Mouse (Mus musculus) adrenal gland, postnatal 14 days (tissue): ENCODE measurements around the gene Stkld1. TPM values are rescaled to one million over a fixed set of nuclear protein-coding genes. Genes with fewer than 3 reads are reported as not detected.

Experiments used
- DNase-seq: peaks from one replicate; pipeline ENCODE4 v3.0.0; 2021; ENCODE audit warnings: mixed read lengths
- total RNA-seq: library from RNA; stranded (reverse); gene quantifications from 2 replicates; pipeline ENCODE4 v1.2.3, GENCODE M21; 2021

The Stkld1 gene
- total RNA-seq, 1 experiment from 2014 or later, result not detected

DNA sequence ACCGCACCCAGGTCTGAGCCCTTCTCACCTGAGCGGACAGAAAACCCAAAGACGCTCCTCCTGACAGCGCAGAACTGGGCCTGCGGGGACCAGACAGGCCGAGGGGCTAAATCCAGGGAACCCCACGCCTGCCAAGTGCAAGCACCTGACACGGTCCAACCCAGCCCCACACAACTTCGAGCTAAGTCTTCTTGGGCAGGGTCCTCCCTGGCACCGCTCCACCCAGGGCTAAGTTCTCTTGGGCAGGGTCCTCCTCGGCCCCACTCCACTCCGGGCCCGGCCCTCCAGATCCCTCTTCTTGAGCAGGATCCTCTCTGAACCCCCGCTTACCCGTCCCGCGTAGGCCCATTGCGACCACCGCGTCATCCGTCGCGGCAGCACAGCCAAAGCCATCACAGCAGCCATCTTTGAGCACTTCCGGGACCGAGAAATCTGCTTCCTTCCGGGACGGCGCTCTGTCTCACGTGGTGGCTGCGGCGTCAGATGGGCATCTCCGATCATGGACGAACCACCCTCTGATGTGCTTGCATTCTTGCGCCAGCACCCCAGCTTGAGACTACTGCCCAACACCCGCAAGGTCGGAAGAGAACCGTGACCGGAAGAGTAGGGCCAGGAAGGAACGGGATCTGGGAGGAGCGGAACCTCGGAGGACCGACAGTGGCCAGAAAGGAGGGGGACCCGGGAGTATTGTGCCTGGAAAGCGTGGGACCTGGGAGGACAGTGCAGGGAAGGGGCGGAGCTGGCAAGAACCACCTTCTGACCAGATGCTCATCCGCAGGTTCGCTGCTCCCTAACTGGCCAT is 17.7 kb upstream of the Stkld1 start, which contains the start of the genes Surf2 and Surf1:
Surf2 (plus strand) TSS at position 441 of the 802 bp plus-strand sequence.
Surf1 (minus strand) TSS at position 604 of the 802 bp plus-strand sequence.
- DNase-seq, result peak; percentile 91

DNA sequence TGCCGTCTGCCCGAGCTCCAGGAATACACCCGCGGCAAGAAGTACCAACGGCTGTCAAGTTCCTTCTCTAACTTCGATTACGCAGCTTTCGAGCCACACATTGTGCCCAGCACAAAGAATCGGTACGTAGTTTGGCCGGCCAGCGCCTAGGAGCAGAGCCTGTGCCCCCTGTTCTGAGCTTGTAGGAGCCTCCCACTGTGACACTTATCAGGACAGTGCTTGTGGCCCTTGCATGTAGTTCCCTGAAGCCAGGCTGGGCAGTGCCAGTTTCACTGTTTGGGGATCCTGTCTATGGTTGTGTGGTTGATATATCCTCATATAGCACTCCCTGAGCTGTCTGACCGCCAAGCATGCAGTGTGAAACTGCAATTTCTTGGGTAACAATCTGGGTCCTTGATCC is 17.1 kb upstream of the Stkld1 start:
- DNase-seq, result no peak

DNA sequence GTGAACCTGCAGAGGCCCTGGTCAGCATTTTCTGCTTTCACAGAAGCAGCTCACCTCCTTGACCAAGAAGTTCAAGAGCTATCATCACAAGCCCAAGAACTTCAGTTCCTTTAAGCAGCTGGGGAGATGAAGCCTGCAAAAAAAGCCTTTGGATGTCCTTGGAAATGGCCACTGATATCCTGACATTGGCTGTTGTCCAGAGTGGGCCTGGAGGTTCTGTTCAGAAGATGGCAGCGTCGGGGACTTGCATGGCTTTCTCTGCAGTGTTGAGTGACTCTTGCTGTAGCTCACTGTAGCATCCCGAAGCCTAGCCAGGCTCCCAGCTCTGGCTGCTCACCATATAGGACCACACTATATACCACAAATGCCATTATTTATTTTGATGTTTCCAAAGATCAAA is 14.2 kb upstream of the Stkld1 start:
- peak; percentile 61 for DNase-seq

DNA sequence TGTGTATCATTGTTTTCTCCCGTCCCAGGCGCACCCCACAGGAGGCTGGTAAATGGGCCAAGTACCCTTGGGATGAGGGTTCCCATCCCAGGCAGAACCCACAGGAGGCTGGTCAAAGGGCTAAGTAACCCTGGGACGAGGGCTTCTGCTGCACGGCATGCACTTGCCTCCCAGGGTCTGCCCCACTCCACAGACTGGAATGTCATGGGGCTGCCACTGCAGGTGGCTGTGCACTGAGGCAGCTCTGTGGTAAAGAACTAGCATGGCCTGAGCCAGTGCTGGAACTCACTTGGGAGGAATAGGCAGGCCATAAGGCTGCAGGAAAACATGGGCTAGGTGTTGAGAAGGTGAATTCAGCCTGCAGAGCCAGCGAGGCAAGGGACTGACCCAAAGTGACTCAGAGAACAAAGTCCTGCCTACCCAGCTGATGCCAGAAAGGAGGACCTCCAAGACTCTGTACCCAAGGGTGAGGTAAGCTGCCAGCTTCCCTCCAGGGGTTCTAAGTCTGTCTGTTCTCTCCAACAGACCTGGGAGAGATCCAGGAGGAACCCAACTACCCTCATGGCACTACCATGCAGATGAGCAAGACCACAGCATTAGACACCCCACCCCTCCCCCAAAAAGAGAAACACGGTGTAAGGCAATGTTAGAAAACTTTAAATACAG is 13.5 kb upstream of the Stkld1 start:
- no peak for DNase-seq

DNA sequence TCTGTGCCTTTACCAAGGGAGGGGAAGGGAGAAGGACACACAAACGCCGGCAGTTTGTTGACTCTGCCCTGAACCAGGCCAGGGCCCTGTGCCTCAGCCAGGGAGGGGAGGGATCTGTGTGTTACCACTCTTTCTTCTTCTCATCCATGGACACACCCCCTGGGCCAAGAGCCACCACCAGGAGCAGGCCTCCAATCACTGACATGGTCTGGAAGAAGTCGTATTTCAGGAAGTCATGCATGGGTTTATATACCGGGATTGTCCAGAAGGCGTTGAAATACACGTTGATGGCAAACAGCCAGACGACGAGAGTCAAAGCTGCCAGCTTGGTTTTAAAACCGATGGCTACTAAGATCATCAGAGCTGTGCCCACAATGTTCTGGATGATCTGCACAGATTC is 12.1 kb upstream of the Stkld1 start:
- peak; percentile 83 for DNase-seq

DNA sequence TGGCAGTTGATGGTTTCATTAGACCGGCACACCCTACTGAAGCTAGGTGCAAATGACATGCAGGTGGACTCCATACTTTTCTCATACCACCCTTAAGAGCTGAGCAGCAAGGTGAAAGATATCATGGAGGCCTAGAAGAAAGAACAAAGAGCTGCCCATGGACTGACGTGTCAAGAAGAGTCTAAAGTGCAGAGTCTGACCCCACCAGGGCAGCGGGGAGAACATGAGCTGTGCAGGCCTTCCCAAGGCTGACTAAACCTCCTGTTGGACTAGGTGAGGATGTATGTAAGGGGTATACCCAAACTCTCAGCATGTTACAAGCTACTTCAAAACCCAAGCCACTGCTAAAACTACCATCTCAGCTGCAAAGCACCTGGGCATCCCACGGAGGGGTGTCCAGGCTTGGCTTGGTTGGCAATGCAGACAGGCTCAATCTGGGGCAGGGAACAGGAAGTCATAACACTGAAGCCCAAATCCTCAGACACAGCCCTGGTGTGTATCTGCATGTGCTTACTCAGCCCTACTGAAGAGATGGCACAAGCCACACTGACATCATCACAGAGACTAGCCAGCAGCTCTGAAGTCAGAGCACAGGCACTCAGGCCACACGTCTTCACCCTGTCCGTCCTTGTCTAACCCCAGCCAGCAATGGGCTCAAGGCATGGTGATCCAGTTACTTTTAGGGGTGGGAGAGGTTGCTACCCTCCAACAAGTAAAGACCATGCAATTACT is 5.9 kb upstream of the Stkld1 start:
- DNase-seq, result no peak

DNA sequence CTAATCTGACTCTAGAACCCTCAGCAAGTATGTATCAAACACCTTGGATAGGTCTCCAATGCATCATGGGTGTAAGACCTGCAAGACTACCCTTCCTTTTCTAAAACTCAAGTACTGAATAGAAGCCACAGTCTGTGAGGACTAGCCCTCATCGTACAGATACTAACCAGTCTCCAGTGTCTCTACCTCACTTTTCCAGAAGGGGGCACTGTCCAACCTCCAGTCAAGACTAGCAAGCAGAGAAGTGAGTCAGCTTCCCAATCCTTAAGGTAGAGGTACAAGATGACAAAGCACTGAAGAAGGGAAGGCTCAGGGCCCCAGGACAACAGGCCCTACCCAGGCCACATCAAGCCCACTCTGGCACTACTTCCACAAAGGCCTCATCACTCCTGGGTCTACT is 3.5 kb upstream of the Stkld1 start:
- DNase-seq, result peak; percentile 85

DNA sequence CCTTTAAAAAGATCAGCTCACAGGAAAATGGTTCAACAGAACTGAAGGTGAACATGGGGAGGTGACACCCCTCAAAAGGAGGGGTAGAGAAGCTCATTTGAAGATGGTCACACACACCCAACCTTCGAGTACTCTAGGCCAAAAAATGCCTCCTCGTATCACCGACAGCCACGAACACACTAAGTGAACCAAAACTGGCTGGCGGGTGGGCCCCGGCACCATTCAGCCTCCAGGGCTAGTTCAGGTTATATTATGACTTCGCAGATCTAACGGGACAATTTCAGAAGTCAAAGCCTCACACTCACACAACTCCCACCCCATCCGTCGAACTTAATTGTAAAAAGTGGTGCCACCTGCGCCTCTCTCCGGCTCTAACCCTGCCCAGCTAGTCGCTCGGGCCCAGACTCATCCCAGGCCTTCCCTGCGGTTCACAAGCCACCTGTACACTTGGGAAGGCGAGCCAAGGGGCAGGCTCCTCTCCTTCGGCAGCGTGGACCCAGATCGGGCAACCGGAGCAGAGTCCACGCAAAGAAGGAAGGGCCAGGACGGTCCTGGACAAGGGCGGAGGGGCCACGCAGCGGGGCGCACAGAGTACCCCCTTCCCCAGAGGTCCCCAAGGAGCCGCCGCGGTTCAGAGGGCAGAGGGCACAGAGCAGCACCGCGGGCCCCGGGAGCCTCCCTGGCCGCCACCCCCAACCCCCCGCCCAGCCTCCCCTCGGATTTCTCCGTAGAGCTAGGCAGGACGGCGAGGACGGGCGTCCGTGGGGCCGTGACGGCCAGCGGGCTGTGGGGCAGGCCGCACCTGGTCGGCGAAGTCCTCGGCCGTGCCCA is 1.2 kb upstream of the Stkld1 start:
- DNase-seq, result peak; percentile 57

DNA sequence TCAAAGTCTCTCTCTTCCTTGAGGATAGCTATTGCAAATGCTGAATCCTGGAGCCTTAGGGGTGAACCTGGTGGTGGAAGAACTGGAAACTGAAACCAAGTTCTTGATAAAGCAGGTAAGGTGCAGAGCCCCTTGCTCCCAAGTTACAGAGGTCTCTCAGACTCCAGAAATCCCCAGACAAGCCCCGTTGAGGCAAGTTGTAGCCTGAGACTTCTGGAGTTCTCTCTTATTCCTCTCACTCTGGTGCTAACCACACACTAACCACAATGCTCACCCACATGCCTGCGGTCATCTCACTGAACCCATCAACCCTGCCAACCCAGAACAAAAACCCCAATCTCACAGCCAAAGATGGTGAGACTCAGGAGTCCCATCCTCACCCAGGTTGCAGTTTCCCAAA is 1.4 kb downstream of the Stkld1 start:
- DNase-seq, result no peak

DNA sequence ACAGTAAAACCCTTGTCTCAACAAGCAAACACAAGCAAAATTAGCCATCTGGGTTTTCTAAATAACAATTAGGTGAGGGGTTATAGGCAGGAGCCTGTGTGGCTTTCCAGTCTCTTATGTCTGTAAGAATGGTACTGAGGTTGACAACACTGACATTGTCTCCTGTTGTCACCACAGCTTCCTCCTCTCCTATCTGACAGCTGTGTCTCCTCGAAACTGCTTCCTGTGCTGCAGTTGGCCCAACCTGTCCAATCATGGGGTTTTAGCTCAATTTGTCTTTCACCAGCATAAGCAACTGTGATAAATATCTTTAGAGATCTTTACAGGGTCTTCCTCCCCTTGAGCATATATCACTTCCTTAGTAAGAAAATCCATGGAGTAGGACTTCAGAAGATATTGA is 2.6 kb downstream of the Stkld1 start:
- DNase-seq, result no peak

DNA sequence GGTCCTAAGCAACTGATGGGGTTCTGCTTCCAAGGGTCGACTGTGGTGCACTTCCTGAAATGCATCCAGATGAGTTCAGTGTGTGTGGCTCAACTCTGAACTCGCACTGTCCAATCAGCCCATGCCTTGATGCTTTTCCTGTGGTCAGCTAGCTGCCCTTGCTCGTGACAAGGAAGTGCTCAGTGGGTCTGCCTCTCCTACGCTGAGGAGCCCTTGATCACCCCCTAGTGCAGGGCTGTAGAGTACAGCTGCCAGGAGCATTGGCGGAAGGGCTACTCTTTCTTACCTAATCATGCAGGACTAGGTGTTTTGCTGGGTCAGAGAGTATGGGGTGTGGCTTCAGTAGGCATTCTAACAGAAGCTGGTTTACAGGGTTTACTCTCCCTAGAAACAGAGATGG is 7.7 kb downstream of the Stkld1 start:
- no peak for DNase-seq

DNA sequence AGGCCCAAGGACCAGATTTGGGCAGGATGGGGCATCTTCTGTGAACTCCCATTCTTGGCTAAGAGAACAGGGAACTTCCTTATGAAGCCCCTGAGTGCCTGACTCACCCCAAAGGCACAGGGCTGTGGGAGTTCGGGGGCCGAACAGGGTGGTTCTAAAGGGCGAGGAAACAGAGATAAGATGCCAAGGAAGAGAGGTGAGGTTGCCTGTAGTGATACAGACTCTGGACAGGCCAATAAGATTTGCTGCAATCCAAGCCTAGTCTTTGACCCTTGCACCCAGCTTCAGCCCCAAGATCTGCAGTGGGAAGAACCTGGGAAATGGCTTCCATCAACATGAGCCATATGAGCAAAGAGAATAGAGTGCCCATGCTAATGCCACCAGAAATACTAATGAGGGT is 9.4 kb downstream of the Stkld1 start:
- no peak for DNase-seq

DNA sequence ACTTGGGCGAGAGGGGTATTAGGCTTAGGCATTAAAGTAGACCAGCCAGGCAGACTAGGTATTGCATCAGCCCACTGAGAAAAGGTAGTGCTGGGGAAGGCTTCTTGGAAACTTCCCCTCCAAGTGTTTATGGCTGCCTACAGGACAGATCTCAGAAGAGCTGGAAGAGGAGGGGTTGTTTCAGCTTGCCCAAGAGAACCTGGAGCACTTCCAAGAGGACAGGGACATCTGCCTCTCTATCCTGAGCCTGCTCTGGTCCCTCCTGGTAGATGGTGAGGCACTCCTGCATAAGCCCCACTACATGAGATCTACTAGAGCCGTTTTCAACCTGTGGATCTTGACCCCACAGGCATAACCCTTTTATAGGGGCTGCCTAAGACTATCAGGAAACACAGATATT is 16.6 kb downstream of the Stkld1 start:
- no peak for DNase-seq

DNA sequence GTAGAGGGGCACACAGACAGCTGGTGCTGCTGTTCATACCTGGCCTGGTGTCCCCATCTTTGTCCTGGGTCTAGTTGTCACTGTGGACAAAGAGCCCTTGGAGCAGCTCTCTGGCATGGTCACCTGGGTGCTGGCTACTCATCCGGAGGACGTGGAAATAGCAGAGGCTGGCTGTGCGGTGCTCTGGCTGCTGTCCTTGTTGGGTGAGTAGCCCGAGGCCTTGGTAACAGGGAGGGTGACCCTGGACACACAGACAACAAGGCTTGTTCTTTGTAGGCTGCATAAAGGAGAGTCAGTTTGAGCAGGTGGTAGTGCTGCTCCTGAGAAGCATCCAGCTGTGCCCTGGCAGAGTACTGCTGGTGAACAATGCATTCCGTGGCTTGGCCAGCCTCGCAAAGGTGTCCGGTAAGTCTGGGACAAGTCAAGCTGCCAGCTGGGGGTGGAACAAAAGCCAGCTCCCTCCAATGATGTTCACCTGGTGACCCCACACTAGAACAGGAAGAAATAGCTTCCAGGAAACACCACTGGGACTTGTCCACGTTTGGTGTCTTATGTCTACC is 17.6 kb downstream of the Stkld1 start:
- DNase-seq, result peak; percentile 48

DNA sequence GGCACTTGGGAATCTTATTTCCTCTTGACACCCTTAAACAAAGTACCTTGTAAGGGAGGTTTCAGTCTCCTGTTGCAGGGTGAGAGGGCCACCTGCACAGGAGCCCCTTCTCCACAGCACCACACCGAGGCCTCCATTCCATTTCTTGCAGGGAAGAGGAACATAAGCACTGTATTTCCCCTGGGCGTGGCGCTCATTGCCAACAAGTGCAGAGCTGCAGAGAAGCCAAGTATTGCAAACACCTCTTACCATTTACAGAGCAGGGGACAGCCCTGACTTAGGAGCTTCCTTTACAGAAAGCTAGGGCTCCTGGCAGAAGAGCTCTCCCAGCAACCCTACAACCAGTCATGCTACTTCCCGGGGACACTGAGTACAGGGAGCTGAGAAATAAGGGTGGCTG is 18.3 kb downstream of the Stkld1 start:
- peak; percentile 34 for DNase-seq

DNA sequence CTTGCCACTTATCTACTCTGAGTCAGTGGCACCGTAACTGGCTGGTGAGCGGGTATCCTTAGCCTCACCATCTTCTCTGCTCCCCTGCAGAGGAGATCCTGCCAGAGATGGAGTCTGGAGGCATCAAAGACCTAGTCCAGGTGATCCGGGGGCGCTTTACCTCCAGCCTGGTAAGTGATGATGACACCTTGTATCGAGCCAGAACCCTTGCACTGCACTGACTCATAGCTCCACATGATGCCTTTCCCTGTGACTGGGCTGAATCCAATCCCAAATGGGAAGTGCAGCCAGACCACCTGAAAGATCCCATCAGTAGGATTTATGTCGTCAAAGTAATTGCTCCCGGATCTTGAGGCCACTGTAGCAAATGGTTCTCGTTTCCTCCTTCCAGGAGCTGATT is 19.0 kb downstream of the Stkld1 start:
- DNase-seq, result no peak

DNA sequence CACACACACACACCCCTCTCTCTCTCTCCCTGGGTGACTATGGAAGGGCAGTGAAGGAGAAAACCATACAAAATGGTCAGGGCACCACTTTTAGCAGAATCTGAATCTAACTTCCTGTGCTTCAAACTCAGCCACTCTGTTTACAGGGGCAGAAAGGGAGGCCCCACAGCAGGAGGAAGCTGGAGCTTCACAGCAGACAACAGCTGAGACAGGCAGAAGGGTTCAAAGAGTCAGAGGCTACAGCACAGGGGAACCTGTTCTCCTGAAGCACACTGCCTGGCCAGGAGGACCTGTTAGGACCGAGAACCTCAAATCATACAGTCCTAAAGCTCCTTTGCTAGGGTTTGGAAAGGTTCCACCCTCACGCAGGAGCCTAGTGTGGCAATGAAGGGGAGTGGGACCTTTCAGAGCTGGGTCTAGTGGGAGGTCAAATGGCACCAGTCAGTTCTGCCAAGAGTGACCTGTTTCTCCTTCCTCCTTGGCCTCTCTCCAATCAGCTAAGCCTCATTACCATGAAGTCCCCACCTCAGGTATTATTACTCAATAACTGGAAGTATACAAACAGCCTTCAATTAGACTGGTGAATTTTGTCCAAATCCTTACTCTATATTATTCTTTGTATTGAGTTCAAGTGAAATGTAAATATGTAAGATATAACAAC is 21.0 kb downstream of the Stkld1 start:
- DNase-seq, result no peak

DNA sequence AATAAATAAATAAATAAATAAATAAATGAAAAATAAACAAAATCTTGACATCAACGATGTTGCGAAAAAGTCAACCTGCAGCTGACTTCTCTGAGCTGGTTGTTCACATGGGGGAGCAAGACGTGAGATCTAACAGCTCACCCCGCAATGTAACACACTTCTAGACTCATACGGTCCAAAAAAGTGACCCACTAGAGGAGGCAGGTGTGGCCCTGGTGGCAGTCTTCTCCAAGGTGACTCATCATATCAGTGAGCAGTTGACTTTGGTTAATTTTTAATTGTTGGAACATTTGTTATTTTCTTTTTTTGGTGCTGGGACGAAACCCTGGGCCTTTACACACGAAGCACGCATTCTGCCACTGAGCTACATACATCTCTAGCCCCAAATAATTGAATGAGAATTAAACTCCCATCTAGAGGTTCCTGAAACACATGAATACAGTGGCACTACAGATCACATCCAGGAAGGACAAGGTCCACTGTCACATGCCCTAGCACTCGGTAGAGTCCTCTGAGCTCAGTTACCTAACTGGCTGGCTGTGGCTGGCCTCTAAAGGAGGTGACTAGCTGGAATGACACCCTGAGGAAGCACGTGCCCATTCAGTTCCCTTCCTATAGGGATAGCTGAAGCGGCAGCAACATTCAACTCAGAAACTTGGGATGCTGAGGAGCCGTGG is 23.1 kb downstream of the Stkld1 start:
- no peak for DNase-seq

DNA sequence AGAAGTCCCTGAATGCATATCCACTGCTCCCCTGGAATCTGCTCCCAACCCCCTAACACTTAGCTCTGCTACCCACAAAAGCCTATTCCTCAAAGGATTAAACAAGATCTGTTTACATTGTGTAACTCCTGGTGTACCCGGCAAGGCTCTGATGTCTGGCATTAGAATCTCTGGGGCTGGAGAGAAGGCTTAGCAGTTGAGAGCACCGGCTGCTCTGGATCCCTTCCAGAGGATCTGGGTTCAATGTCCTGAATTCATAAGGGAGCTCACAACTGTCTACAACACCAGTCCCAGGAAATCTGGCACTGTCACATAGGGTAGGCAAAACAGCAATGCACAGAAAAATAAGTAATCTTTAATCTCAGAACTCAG is 23.6 kb downstream of the Stkld1 start:
- no peak for DNase-seq

DNA sequence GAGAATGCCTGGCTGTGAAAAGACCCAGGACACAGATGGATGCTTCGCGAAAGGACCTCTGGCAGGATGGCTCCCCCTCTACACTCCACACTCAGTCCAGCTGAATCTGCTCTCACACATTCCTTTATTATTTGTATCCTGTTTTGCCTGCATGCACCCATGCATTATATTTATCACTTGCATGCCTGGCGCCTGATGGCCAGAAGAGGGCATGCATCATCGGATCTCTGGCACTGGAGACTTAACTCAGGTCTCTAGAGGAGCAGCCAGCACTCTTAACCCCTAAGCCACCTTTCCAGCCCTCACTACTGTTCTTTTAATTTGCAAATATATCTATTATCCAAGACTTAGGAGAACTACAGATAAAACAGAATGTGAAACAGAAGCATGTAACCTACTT is 26.9 kb downstream of the Stkld1 start:
- no peak for DNase-seq
